Mouse (Mus musculus): ENCODE results near the gene Krtdap. TPM values are rescaled to one million over a fixed set of nuclear protein-coding genes. Genes with fewer than 3 reads are reported as not detected.
"Not testable (repeated sequence)": the region's sequence is repeated elsewhere in the genome, so short reads cannot be mapped to it uniquely, and the experiment has no call there.

Gene Krtdap
- 3.2 and 4.9 TPM in 2 replicates for total RNA-seq (2012; rRNA removed)

GRCm38 (mm10) chr7:30787377-30788022, at the start of gene Krtdap:
Gene Krtdap (plus strand): TSS chr7:30787896.
- Histone ChIP-seq H3K4me1 (ENCODE audit: control insufficient read depth in 2 of 2, insufficient read depth in 2 of 2, low read length in 2 of 2, poor library complexity in 1 of 2) (peaks cover 2 to 20% of the 10 kb centered on the region in 2 experiments; a peak in 3 of 4 replicates), H3K36me3 (ENCODE audit: control insufficient read depth, insufficient read depth, low read length, poor library complexity, severe bottlenecking) (no peaks in the 10 kb centered on the region), H3K9ac (ENCODE audit: insufficient read depth, low read depth, low read length, poor library complexity, severe bottlenecking) (no peak within 1 kb of the TSS), H3K27ac (ENCODE audit: insufficient read depth, low read depth, low read length, poor library complexity, severe bottlenecking) (no peak within 1 kb of the TSS), H3K4me3 (ENCODE audit: insufficient read depth in 1 of 2, low read depth in 1 of 2, low read length in 2 of 2, poor library complexity in 1 of 2, severe bottlenecking in 1 of 2) (no peak within 1 kb of the TSS), H3K9me3 (ENCODE audit: control insufficient read depth, insufficient read depth, low read depth, low read length) (no peaks in the 10 kb centered on the region)
- TF ChIP-seq HCFC1 (IDR thresholded peaks at IDR 0.05; ENCODE audit: borderline replicate concordance, insufficient read depth, low read length) (no peak), ZNF384 (IDR thresholded peaks at IDR 0.05; ENCODE audit: low read depth, low read length) (no peak), MAFK (IDR thresholded peaks at IDR 0.05; ENCODE audit: insufficient read depth, low read depth, low read length) (no peak), ZC3H11A (IDR thresholded peaks at IDR 0.05; ENCODE audit: borderline replicate concordance, low read depth, low read length) (no peak), CHD2 (IDR thresholded peaks at IDR 0.05; ENCODE audit: low read depth, low read length) (no peak)
- in situ Hi-C loops (cut with MboI; ENCODE audit: low sequenced_read_pairs in 2 of 2, unreplicated experiment in 2 of 2): no loop called here
- DNase-seq (ENCODE audit: low read depth, low spot score): no peak

GRCm38 (mm10) chr7:30742570-30742969, 45.1 kb upstream of the Krtdap start:
- in situ Hi-C loops (cut with MboI; ENCODE audit: low sequenced_read_pairs in 2 of 2, unreplicated experiment in 2 of 2); H3K9ac ChIP-seq (ENCODE audit: insufficient read depth, low read depth, low read length, poor library complexity, severe bottlenecking); DNase-seq (ENCODE audit: low read depth, low spot score): not testable (repeated sequence)

GRCm38 (mm10) chr7:30743617-30744016, 44.1 kb upstream of the Krtdap start, which contains the start of gene Gapdhs:
Gene Gapdhs (minus strand): TSS chr7:30743681.
- H3K9ac ChIP-seq (ENCODE audit: insufficient read depth, low read depth, low read length, poor library complexity, severe bottlenecking); H3K36me3 ChIP-seq (ENCODE audit: control insufficient read depth, insufficient read depth, low read length, poor library complexity, severe bottlenecking); H3K9me3 ChIP-seq (ENCODE audit: control insufficient read depth, insufficient read depth, low read depth, low read length); H3K4me1 ChIP-seq (ENCODE audit: control insufficient read depth in 2 of 2, insufficient read depth in 2 of 2, low read length in 2 of 2, poor library complexity in 1 of 2); H3K4me3 ChIP-seq (ENCODE audit: insufficient read depth in 1 of 2, low read depth in 1 of 2, low read length in 2 of 2, poor library complexity in 1 of 2, severe bottlenecking in 1 of 2); H3K27ac ChIP-seq (ENCODE audit: insufficient read depth, low read depth, low read length, poor library complexity, severe bottlenecking); in situ Hi-C loops (cut with MboI; ENCODE audit: low sequenced_read_pairs in 2 of 2, unreplicated experiment in 2 of 2); DNase-seq (ENCODE audit: low read depth, low spot score): not testable (repeated sequence)

More at GRCm38 (mm10) chr7:30742570-30742969, 45.1 kb upstream of the Krtdap start:
- H3K36me3 ChIP-seq (ENCODE audit: control insufficient read depth, insufficient read depth, low read length, poor library complexity, severe bottlenecking); H3K9me3 ChIP-seq (ENCODE audit: control insufficient read depth, insufficient read depth, low read depth, low read length); H3K4me3 ChIP-seq (ENCODE audit: insufficient read depth in 1 of 2, low read depth in 1 of 2, low read length in 2 of 2, poor library complexity in 1 of 2, severe bottlenecking in 1 of 2); H3K4me1 ChIP-seq (ENCODE audit: control insufficient read depth in 2 of 2, insufficient read depth in 2 of 2, low read length in 2 of 2, poor library complexity in 1 of 2); H3K27ac ChIP-seq (ENCODE audit: insufficient read depth, low read depth, low read length, poor library complexity, severe bottlenecking): not testable (repeated sequence)

DNA sequence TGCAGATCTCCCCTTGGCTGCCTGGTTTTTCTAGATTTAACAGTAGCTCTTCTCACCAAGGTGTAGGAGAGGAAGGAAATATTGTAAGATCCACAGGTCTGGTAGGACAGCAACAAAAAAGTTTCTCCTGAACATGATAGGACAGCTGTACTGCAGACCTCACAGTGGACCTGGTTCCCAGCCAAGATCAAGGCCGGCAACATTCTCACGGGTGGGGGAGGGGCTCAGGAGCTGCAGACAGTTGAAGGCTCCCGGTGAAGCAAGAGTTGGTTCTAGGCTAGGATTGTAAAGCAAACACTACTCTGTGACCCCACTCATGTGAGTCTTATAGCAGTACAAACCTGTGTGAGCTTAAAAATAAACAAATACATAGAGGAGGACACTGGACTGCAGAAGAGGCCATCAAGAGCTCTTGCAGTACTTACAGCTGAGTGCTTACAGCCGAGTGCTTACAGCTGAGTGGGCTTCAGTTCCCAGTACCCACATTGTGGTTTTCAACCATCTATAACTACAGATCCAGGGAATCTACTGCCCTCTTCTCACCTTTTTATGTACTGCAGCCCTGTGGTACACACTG, 43.6 kb upstream of the Krtdap start:
- in situ Hi-C loops (cut with MboI; ENCODE audit: low sequenced_read_pairs in 2 of 2, unreplicated experiment in 2 of 2): no loop called here

More for the DNA sequence above, 43.6 kb upstream of the Krtdap start:
- Histone ChIP-seq H3K9me3 (ENCODE audit: control insufficient read depth, insufficient read depth, low read depth, low read length) (no peaks in the 10 kb centered on the region), H3K4me3 (ENCODE audit: insufficient read depth in 1 of 2, low read depth in 1 of 2, low read length in 2 of 2, poor library complexity in 1 of 2, severe bottlenecking in 1 of 2) (no peak overlapping the region), H3K27ac (ENCODE audit: insufficient read depth, low read depth, low read length, poor library complexity, severe bottlenecking) (no peak overlapping the region), H3K9ac (ENCODE audit: insufficient read depth, low read depth, low read length, poor library complexity, severe bottlenecking) (no peak overlapping the region), H3K4me1 (ENCODE audit: control insufficient read depth in 2 of 2, insufficient read depth in 2 of 2, low read length in 2 of 2, poor library complexity in 1 of 2) (0 out of 4 replicates have a peak, but pooled peaks cover 0 to 2% of the 10 kb centered on the region in 2 experiments), H3K36me3 (ENCODE audit: control insufficient read depth, insufficient read depth, low read length, poor library complexity, severe bottlenecking) (no peaks in the 10 kb centered on the region)
- DNase-seq (ENCODE audit: low read depth, low spot score): no peak
- no peak for TF ChIP-seq MAFK (IDR thresholded peaks at IDR 0.05; ENCODE audit: insufficient read depth, low read depth, low read length)
- TF ChIP-seq CHD2 (IDR thresholded peaks at IDR 0.05; ENCODE audit: low read depth, low read length): no peak
- TF ChIP-seq HCFC1 (IDR thresholded peaks at IDR 0.05; ENCODE audit: borderline replicate concordance, insufficient read depth, low read length): no peak
- no peak for TF ChIP-seq ZNF384 (IDR thresholded peaks at IDR 0.05; ENCODE audit: low read depth, low read length)
- no peak for TF ChIP-seq ZC3H11A (IDR thresholded peaks at IDR 0.05; ENCODE audit: borderline replicate concordance, low read depth, low read length)
